Mouse (Mus musculus) ES-Bruce4 (cell line): ENCODE data around the gene Shisa7. TPM values are rescaled to one million over a fixed set of nuclear protein-coding genes. Genes with fewer than 3 reads are reported as not detected.

Experiments
- H3K27ac ChIP-seq: 2 replicates; pipeline ENCODE4 v1.5.1; 2012; ENCODE audit warnings: low read length, inconsistent platforms; ENCODE audit not compliant: insufficient read depth
- H3K27me3 ChIP-seq: 2 replicates; pipeline ENCODE4 v1.6.1; 2012; ENCODE audit warnings: mild to moderate bottlenecking, low read length, inconsistent platforms; ENCODE audit not compliant: control insufficient read depth, poor library complexity, insufficient read depth, severe bottlenecking
- H3K36me3 ChIP-seq: 2 replicates; pipeline ENCODE4 v1.6.1; 2012; ENCODE audit warnings: inconsistent platforms, mild to moderate bottlenecking, low read length, moderate library complexity; ENCODE audit not compliant: control insufficient read depth, poor library complexity, insufficient read depth, severe bottlenecking
- H3K4me1 ChIP-seq: one replicate; pipeline ENCODE4 v1.8.1; 2011; ENCODE audit warnings: low read length; ENCODE audit not compliant: control insufficient read depth, insufficient read depth
- H3K4me3 ChIP-seq: 2 replicates; pipeline ENCODE4 v1.5.1; 2011; ENCODE audit warnings: low read depth, mild to moderate bottlenecking, low read length
- H3K9ac ChIP-seq: 2 replicates; pipeline ENCODE4 v1.6.1; 2012; ENCODE audit warnings: low read depth, mild to moderate bottlenecking, inconsistent platforms; ENCODE audit not compliant: poor library complexity, severe bottlenecking
- H3K9me3 ChIP-seq: replicated peaks from 2 replicates; pipeline ENCODE4 v1.6.1; 2012; ENCODE audit warnings: mild to moderate bottlenecking, low read length, inconsistent platforms; ENCODE audit not compliant: control insufficient read depth, poor library complexity, insufficient read depth, severe bottlenecking
- POLR2A ChIP-seq: IDR thresholded peaks from one replicate; pipeline ENCODE4 v1.8.1; 2011; ENCODE audit warnings: low read length; ENCODE audit not compliant: insufficient read depth
- polyA plus RNA-seq: library from polyadenylated mRNA; stranded (reverse); fragments of >200 nt; gene quantifications from 2 replicates; pipeline ENCODE4 v1.2.4, GENCODE M21; 2011; ENCODE audit warnings: low read depth; ENCODE audit not compliant: missing spikeins, insufficient read depth, insufficient read length

Shisa7 gene
- polyA plus RNA-seq, 1 experiment: 3.8 TPM

DNA sequence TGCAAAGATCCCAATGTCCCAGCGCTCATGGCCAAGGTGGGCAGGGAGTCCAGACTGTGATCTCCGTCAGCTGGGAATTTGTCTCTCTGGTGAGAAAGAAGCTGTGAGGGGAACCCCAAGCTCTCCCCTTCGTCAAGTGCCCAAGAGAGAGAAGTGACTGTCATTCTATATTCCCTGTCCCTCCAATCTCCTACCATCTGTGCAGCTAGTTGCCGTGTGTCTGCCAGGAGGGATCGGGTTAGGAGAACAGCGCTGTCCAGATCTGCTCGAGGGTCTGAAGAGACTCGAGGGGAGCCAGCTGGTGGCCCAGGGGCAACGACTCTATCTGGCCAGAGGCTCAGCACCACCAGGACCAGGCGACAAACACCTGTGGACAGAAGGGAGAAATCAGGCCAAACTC is 68.4 kb downstream of the Shisa7 start:
- Histone ChIP-seq H3K4me1 (no peaks in the 10 kb centered on the region), H3K4me3 (no peak overlapping the region), H3K27me3 (no peaks in the 10 kb centered on the region), H3K27ac (no peak overlapping the region), H3K9ac (no peak overlapping the region), H3K9me3 (no peaks in the 10 kb centered on the region), H3K36me3 (no peaks in the 10 kb centered on the region)
- no peak for TF ChIP-seq POLR2A

Other genes starting within 250 kb of the Shisa7 start
- gene Ptprh, start 240.7 kb downstream of the Shisa7 start, polyA plus RNA-seq: not detected in 2 replicates
- 3.8 and 5.5 TPM in 2 replicates for gene Tmem86b, start 213.3 kb downstream of the Shisa7 start, polyA plus RNA-seq
- gene Ppp6r1, start 185.7 kb downstream of the Shisa7 start, polyA plus RNA-seq: 58.6 and 66.3 TPM in 2 replicates
- gene Hspbp1, start 159.6 kb downstream of the Shisa7 start, polyA plus RNA-seq: 51.8 and 63.3 TPM in 2 replicates
- 10.9 TPM in 2 replicates for gene Brsk1, start 154.1 kb downstream of the Shisa7 start, polyA plus RNA-seq
- not detected in 2 replicates for gene Tmem150b, start 119.4 kb downstream of the Shisa7 start, polyA plus RNA-seq
- gene Kmt5c, start 104.6 kb downstream of the Shisa7 start, polyA plus RNA-seq: 69.0 and 72.3 TPM in 2 replicates
- gene Cox6b2, start 91.6 kb downstream of the Shisa7 start, polyA plus RNA-seq: 319 and 368 TPM in 2 replicates
- not detected in 2 replicates for gene Fam71e2, start 73.4 kb downstream of the Shisa7 start, polyA plus RNA-seq
- 1.4 and 1.9 TPM in 2 replicates for gene Il11, start 61.8 kb downstream of the Shisa7 start, polyA plus RNA-seq
- gene Tmem190, start 61.8 kb downstream of the Shisa7 start, polyA plus RNA-seq: not detected in 2 replicates
- 2.6 and 6.8 TPM in 2 replicates for gene Tmem238, start 55.0 kb downstream of the Shisa7 start, polyA plus RNA-seq
- 969 and 977 TPM in 2 replicates for gene Rpl28, start 51.8 kb downstream of the Shisa7 start, polyA plus RNA-seq
- 474 and 498 TPM in 2 replicates for gene Ube2s, start 32.1 kb downstream of the Shisa7 start, polyA plus RNA-seq
- 3.8 and 4.2 TPM in 2 replicates for gene Isoc2b, start 25.6 kb upstream of the Shisa7 start, polyA plus RNA-seq
- gene Isoc2a, start 32.5 kb upstream of the Shisa7 start, polyA plus RNA-seq: 3.3 and 4.3 TPM in 2 replicates
- gene Gm36210, start 61.8 kb upstream of the Shisa7 start, polyA plus RNA-seq: 1.1 TPM in 2 replicates
- 5.0 and 5.4 TPM in 2 replicates for gene Zfp628, start 70.5 kb upstream of the Shisa7 start, polyA plus RNA-seq
- gene Nat14, start 77.3 kb upstream of the Shisa7 start, polyA plus RNA-seq: 2.2 and 3.3 TPM in 2 replicates
- 1.5 and 2.0 TPM in 2 replicates for gene Ssc5d, start 81.1 kb upstream of the Shisa7 start, polyA plus RNA-seq
- gene Sbk2, start 119.7 kb upstream of the Shisa7 start, polyA plus RNA-seq: 0.48 and 1.0 TPM in 2 replicates
- gene Sbk3, start 126.5 kb upstream of the Shisa7 start, polyA plus RNA-seq: 0.25 and 0.55 TPM in 2 replicates
- 7.6 and 10.9 TPM in 2 replicates for gene Zfp579, start 151.5 kb upstream of the Shisa7 start, polyA plus RNA-seq
- gene Zfp524, start 169.7 kb upstream of the Shisa7 start, polyA plus RNA-seq: 2.5 and 4.7 TPM in 2 replicates
- gene Fiz1, start 170.0 kb upstream of the Shisa7 start, polyA plus RNA-seq: 43.2 and 57.0 TPM in 2 replicates
- not detected in 2 replicates for gene Gm44973, start 170.8 kb upstream of the Shisa7 start, polyA plus RNA-seq
- 23.0 and 24.7 TPM in 2 replicates for gene Zfp865, start 175.7 kb upstream of the Shisa7 start, polyA plus RNA-seq
- 5.6 and 5.7 TPM in 2 replicates for gene Ccdc106, start 175.9 kb upstream of the Shisa7 start, polyA plus RNA-seq
- gene 4632433K11Rik, start 189.4 kb upstream of the Shisa7 start, polyA plus RNA-seq: 1.9 TPM in 1 of 2 replicates, not detected in the other
- 0.30 TPM in 1 of 2 replicates, not detected in the other for gene Zfp784, start 193.8 kb upstream of the Shisa7 start, polyA plus RNA-seq
- gene Zfp580, start 206.8 kb upstream of the Shisa7 start, polyA plus RNA-seq: 14.0 and 16.0 TPM in 2 replicates
- gene U2af2, start 217.4 kb upstream of the Shisa7 start, polyA plus RNA-seq: 236 and 262 TPM in 2 replicates
- gene Epn1, start 235.5 kb upstream of the Shisa7 start, polyA plus RNA-seq: 68.8 and 69.1 TPM in 2 replicates